Mouse (Mus musculus): ENCODE data around the gene Hk1.

- TF ChIP-seq CTCF (IDR thresholded peaks at IDR 0.05; ENCODE audit: borderline replicate concordance, insufficient read depth, low read length) (no peak), POLR2A (IDR thresholded peaks at IDR 0.05; ENCODE audit: low read depth, low read length) (no peak)
These were observed 110.4 kb downstream of the Hk1 start for GRCm38 (mm10) chr10:62269278-62269677.

Data from embryonic fibroblast, embryonic 13.5 days (primary cell).